Mouse (Mus musculus): ENCODE measurements at regions not wholly inside any gene's neighbourhood (a gene's known extent, or its start where the extent isn't known, plus 50 kb on each side); places are given as distances from the start of the nearest gene placed in this dataset.
"Not testable (repeated sequence)": the region's sequence is repeated elsewhere in the genome, so short reads cannot be mapped to it uniquely, and the experiment has no call there.

GRCm38 (mm10) chr19:29869526-29869925 is 55.4 kb upstream of the Il33 start:
- no peak for DNase-seq

- not testable (repeated sequence) for DNase-seq
These were observed 55.9 kb upstream of the Ranbp6 start for GRCm38 (mm10) chr19:29868681-29869080.

GRCm38 (mm10) chr19:29866822-29867221 is 54.0 kb upstream of the Ranbp6 start:
- DNase-seq = no peak

GRCm38 (mm10) chr19:29865142-29865541 is 52.4 kb upstream of the Ranbp6 start:
- no peak for DNase-seq

- DNase-seq = peak; percentile 27
These were observed 50.0 kb upstream of the Ranbp6 start for GRCm38 (mm10) chr19:29862808-29863207.

Data from lung, postnatal 14 days (tissue).